Mouse (Mus musculus): ENCODE data around the gene Psmd4. TPM values are rescaled to one million over a fixed set of nuclear protein-coding genes. Genes with fewer than 3 reads are reported as not detected.
A peak's percentile ranks its signal among the peaks of the same experiment; 100 is the strongest.
"Not testable (repeated sequence)": the region's sequence is repeated elsewhere in the genome, so short reads cannot be mapped to it uniquely, and the experiment has no call there.

Gene Psmd4
- total RNA-seq, 2 experiments from 2014 or later, result 222 to 224 TPM

DNA sequence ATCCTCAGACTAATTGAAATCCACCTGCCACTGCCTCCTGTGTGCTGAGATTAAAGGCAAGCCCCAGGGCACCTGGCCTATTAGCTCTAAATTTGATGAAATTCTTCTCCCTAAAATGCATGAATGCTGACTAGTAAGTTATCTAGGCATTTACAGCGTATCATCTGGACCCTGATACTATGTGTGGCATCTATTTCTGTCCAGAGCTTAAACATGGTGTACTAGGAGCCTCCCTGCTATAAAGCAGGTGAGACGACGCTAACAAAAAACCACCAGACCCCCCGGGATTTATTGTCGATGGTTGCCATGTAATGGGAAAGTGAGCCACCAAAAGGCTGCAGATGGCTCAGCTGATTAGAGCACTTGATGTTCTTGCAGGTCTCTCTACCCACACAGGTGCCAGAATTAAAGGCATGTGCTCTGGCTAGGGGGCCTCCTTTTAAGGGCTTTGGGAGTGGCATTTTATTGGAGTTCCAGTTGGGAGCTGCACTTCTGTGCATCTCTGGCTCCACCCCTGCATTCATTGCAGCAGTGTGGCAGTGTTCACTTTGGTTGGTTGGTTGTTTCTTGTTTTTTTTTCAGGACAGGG lies 15.3 kb downstream of the Psmd4 start:
- DNase-seq (ENCODE audit: low spot score), result no peak

DNA sequence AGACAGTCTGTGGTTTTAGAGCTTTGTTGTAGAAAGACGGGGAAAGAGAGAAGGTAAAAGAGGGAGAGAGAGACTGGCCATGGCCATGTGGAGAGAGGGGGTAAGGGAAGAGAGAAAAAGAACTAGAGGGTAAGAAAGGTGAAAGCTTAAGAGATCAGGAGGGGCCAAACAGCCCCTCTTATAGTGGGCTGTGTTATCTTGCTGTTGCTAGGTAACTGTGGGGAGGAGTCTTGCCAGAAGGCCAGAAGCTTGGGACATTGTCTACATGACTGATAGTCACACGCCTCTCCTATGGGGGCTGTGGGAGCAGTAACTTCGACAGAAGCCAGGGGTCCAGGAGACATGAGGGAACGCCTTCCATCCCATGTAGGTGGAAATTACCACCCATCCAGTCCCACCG lies 17.2 kb downstream of the Psmd4 start:
- DNase-seq (ENCODE audit: low spot score), result no peak

DNA sequence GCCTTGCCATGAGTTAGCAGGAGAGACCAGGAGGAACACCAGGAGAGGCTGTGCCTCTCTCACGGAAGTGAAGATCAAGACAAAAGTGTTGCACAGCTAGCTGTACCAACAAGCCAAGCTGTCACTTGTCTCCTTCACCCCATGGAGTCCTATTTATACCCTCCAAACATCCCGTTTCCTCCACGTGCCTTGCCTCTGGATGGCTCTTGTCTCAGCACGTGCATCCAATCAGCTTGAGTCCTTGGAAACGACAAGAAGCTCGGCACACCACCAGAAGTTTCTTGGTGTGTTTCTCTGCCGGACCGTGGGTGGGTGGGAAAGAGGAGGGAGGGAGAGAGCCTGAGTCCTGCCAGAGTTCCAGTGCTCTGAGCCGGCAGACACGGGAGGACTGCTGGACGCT lies 17.9 kb downstream of the Psmd4 start:
- DNase-seq (ENCODE audit: low spot score), result peak; percentile 39

DNA sequence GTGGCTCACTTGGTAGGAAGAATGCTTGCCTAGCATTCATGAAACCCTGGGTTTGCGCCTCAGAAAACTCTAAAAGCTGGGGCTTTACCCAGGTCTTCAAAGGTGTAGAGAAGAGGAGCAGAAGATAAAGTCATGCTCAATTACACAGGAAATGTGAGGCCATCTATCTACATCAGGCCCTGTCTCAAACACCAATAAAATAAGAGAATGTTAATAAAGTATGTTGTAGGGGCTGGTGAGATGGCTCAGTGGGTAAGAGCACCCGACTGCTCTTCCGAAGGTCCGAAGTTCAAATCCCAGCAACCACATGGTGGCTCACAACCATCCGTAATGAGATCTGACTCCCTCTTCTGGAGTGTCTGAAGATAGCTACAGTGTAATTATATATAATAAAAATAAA lies 21.5 kb downstream of the Psmd4 start:
- DNase-seq (ENCODE audit: low spot score), result not testable (repeated sequence)

DNA sequence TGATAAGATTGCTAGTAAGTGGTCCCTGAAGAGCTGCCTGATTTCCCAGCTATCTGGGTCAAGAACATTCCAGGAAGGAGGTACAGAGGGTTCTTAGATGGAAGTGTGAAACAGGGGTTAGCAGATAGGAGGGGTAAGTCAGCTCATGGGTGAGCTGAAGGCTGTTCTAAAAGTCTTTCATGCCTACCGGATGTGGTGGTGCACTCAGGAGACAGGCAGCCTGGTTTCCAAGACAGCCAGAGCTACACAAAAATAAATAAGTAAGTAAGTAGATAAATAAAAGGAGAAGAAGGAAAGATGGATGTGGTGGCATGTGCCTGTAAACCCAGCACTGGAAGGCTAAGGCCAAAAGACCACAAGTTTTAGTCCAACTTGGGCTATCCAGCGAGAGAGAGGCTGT lies 23.7 kb downstream of the Psmd4 start:
- DNase-seq (ENCODE audit: low spot score), result no peak

DNA sequence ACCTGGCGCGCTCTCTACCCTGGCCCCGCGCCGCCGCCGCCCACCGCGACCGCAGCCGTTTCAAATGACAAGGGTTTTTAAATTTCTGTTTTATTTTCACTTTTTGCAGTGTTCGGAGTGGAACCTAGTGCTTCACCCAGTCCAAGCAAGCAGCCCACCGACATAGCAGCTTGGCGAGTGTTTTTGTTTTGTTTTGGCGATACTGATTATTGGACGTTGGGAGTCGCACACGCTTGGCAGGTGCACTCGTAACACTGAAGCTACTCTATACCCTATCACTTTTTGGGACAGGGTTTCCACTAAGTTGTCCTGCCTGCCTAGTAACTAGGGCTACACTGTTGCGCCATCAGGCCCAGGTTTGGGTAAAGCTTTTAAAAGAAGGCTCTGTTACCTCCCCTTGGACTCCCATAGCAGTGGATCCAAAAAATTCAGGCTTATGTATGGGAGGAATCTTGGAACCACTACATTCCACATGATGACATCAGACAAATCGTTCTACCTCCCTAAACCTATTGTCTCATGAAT lies 25.8 kb downstream of the Psmd4 start:
- DNase-seq (ENCODE audit: low spot score), result no peak

DNA sequence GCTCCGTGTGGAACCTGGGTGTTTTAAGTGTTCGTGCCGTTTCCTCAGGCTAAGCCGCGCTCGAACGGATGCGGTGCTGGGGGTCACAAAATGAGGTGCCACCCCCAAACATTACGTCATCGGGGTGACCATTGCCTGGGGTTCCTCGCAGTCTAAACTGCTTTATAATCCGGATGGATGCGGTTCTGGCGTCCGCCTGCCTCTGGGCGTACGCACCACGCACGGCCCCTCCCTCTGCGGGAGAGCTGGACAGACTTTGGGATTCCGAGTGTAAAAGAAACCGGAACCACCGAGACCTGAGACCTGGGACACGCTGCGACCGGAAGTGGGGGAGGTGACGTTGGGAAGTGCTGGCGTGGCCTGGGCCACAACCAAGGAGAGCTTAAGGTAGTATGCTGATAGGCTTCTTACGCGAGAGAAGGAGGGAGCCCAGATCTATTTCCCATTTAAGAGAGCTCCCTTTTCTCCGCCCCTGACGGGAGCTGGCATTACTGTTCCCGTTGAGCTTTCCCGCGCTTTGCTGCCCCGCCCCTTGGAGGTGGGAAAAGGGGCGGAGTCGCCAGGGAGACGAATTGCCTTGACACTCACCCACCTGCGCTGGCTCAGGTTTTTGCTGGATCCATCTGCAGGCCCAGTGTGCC lies 26.4 kb downstream of the Psmd4 start:
- peak; percentile 94 for DNase-seq (ENCODE audit: low spot score)

DNA sequence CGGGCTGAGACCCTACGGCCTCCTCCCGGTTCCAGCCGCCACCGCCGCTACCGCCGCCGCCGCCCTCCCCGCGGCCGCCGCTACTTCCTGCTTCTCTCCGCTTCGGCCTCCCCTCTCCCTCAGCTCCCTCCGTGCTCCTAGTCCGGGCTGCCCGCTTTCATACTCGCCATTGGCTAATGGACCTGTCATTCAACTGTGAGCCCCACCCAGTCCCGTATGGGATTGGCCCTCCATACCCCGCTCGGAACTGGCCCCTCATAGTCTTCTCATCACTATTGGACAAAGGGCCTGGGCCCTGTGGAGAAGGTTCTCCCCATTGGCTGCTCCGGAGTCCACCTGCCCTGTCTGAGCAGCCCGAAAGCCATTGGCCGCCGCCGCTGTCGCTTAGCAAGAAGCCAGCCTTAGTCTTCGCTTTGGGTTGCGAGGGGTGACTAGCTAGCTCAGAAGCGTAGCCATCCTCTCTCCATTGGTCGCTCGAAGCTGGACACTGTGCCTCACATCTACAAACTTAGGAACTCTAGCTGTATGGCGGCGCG lies 27.0 kb downstream of the Psmd4 start, which contains the start of gene Zfp687:
TSS of gene Zfp687 (minus strand) at position 112 of the 536 bp plus-strand sequence.
- peak; percentile 100 for DNase-seq (ENCODE audit: low spot score)

DNA sequence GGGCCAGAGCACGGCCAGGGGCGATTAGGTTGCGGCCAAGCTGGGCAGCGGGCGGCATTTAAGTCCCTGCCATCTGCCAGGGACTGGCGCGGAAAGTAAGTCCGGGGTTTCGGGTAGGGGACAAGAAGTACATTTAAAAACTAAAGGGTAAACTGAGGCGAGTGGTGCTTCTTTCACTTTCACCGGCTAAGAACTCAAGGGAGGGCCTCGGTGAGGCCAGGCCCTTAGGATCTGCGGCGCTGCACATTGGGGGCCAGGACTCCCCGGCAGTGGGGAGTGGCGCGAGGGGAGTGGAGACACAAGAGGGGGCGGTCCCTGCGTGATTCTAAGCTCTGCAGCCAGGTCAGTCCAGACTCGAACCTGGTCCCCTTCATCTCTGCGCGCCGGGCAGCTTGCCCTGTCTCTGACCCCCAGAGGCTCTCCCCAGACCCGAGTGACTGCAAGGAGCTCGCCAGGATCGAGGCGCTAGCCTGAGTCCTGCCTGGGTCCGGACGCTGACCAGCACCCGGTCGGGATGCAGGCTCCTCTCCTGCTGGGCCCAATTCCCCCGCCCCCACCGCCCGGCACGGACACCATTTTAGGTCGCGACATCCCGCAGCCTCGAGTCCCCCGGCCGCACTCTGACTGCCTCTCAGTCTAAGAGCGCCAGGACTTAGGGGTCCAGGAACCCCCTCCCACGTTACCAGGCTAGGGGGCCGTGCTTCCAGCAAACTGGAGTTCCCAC lies 27.8 kb downstream of the Psmd4 start:
- DNase-seq (ENCODE audit: low spot score), result peak; percentile 54

DNA sequence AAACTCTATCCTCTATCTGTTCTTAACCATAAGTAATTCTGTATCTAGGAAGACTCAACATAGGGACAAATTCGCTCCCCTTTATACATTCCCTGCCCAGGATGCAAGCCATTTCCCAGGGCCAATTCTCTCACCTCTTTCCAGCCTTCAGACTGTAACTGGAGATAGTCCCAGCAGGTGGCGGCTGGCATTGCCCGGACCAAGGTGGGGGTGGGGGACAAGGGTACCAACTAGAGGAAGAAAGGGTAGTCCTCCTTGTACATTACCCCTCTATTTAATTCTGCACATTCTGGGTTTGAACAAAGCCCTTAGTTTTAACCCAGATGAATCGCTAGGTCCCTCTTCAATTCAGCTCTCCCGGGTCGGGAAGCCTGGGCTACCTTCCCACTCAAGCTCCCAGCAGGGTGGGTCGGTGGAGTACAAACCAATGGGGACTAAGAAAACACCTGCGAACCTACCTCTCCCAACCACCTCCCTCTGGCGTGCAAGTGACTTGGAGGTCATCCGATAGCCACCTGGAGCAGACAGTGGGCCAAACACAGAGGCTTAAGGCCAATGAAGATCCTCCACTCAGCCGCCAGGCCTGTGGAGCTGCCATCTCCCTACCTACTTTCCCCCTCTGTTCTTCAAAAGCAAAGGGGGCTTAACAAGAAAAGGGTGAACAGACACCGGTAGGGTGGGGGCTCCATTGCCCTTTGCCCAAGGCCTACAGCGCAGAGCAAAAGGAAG lies 28.6 kb downstream of the Psmd4 start:
- peak; percentile 42 for DNase-seq (ENCODE audit: low spot score)

DNA sequence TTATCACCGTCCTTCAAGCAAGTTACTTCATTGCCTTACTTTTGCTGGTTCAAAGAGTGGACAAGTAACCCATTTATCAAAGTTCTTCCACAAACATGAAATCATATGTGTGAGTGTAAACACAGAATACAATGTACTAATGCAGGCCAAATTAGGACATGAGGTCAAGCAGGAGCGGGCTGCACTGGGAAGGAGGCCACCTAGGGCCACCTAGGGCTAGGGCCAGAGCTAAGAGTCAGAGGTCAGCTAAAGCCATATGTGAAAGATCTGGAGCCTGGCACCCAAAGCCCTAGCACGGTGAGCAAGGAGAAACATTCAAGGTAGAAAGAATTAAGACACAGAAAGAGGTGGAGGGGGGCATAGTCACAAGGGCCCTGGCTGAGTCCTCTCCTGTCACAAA lies 29.4 kb downstream of the Psmd4 start:
- DNase-seq (ENCODE audit: low spot score), result no peak

DNA sequence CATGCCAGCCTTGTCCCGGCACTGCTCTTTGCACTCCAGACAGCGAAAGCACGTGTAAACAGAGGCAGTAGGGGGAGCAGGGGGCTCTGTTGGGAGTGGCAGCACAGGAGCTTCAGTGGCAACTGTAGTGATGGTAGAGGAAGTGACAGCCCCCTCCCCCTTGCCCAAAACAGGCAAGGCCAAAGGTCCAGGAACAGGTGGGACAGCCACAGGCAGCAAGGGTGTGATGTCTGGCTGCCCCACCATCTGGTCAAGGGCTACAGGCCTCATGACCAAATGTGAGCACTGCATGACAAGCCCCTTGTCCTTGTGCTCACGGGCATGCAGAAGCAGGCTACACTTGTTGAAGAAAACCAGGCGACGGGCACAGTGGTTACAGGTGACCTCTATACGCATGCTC lies 32.0 kb downstream of the Psmd4 start:
- DNase-seq (ENCODE audit: low spot score), result no peak

DNA sequence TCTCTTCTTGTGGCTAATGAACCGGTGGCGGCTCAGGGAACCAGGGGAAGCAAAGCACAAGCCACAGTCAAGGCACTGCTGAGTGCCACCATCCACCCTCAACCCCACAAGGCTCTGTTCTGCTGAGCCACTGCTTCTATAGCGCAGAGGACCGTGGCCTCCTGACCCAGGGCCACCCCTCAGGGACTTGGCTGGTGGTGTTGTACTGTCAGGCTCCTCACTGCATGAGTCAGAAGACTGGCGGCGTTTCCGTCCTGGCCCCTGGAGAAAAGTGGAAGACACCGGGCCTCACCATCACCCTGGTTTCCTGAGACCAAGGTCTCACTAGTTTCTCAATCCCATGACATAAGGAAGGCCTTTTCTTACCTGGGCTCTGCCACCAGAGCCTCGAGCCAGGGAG lies 34.7 kb downstream of the Psmd4 start:
- peak; percentile 26 for DNase-seq (ENCODE audit: low spot score)

DNA sequence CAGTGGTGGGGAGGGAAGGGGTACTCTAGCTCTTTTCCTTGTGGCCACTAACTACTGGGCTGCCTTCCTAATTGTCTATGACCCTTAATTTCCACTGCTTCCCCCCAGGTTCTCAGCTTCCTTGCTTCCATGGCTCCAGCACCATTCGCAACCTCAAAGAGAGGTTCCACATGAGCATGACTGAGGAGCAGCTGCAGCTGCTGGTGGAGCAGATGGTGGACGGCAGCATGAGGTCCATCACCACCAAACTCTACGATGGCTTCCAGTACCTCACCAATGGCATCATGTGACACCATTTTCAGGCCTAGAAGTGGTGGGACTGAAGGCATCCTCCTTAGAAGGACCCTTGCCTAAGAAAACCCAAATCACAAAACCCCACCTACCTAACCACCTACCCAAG lies 36.8 kb downstream of the Psmd4 start:
- no peak for DNase-seq (ENCODE audit: low spot score)

DNA sequence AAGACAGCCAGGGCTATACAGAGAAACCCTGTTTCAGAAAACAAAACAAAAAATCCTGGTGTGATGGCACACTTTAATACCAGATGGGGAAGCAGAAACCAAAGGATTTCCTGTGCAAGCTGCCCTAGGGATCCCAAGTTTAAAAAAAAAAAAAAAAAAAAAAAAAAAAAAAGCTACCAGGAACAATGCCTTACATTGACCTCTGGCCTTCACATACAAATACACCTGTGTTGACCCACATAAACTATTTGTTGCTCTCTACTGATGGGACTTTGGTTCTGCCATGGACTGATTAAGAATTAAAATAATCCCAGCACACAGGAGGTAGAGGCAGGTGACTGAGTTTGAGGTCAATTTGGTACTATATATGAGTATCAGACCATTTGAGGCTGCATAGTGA lies 39.1 kb downstream of the Psmd4 start:
- DNase-seq (ENCODE audit: low spot score), result no peak

DNA sequence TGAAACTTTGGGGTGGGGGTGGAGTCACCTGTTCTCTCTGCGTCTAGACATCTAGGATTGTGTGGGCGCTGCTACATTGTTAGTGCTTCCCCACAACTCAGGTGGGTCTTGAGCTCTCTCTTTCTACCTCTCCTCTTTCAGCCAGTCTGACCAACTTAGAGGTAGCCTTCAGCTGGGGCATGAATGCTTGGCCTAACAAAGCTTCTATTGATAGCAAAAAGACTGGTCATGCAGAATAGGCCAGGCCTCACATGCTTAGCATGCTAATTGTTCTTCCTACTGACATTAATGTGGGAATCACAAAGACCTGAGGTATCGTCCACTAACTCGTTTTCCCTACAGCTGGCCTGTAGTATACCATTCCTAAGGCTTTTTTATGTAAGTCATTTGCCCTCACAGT lies 39.8 kb downstream of the Psmd4 start:
- no peak for DNase-seq (ENCODE audit: low spot score)

DNA sequence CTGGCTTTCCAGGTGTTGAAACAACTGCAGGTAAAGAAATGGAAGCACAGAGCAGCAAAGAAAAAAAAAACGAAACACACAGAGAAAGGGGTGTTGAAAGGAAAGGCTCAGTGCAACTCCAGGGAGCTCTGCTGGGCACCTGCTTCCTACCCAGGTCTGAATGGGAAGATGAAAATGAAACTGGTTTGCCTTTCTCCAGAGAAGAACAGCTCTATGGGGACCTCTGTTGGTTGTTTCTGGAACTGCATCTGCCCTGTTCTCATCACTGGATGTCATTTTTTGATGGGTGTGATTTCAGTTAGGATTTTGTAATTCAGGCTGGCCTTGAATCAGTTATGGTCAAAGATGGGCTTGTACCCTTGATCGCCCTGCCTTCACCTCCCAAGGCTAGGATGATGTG lies 45.5 kb downstream of the Psmd4 start:
- DNase-seq (ENCODE audit: low spot score), result peak; percentile 87

DNA sequence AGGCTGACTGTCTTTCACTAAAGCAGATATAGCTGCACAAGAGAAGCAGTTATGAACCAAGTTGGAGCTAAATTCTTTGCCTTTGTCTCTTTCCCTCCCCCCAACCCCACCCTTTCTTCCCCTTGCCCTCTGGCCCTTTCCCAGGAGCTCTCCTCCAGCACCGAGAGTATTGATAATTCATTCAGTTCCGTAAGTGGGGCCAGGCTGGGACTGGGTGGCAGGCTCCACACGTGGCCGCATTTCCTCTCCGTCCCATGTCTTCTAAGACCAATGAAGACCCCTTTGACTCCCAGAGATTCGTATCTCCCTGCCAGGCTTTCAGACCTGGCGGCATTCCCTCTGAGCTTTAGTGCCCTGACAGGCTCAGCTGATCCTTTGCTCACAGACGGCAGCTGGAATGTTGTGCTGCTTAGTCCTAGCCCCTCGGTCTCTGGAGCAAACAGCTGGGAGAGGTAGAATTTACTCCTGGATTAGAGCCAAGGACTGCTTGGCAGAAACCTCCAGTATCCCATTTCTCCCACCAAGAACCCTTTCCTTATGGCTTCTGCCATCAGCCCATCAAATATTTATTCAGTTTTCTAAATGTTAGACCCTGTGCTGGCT lies 53.2 kb downstream of the Psmd4 start:
- DNase-seq (ENCODE audit: low spot score), result peak; percentile 63

DNA sequence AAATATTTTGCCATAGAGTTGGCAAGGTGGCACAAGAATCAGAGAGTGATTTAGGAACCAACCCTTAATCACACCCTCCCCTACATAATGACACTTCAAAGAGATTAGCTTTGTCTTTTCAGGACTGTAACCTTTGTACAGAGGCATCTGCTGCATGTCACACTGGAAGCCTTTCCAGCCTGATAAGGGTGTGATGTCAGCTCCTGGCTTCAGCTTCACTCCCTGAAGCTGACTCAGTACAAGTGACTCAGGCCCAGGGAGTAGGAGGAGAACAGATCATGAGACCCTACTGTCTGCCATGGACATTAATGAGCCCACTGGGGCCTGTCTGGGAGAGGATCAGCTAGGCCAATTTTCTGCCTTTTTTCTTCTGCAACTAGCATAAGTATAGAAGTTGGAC lies 54.8 kb downstream of the Psmd4 start:
- peak; percentile 83 for DNase-seq (ENCODE audit: low spot score)

DNA sequence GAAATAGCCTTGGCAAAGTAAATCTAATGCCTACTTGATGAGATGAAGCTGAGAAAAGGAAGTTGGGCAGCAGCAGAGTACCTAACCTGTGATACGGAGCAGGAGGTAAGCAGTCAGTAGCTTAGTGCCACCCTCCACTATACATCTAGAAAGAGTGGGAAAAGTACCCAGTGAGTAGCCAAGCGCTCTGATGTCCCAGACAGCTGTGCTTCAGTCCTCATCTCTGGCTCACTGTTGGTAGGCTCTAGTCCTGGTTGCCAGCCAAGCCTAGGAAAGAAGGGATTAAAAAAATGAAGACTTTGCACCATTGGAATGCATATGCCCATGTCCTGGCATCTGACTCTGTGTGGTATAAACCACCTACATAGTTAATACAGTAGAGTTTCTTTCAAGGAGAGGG lies 56.9 kb downstream of the Psmd4 start:
- DNase-seq (ENCODE audit: low spot score), result no peak

DNA sequence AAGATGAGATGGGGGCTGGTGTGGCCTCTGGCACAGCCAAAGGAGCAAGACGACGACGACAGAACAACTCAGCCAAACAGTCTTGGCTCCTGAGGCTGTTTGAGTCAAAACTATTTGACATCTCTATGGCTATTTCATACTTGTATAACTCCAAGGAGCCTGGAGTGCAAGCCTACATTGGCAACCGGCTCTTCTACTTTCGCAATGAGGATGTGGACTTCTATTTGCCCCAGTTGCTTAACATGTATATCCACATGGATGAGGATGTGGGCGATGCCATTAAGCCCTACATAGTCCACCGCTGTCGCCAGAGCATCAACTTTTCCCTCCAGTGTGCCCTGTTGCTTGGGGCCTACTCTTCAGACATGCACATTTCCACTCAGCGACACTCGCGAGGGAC lies 58.1 kb downstream of the Psmd4 start:
- no peak for DNase-seq (ENCODE audit: low spot score)

Data from gastrocnemius, adult 18-20 months (tissue).